Mouse (Mus musculus) adrenal gland, adult 2 months (tissue): ENCODE data around the gene Rnaset2b. TPM values are rescaled to one million over a fixed set of nuclear protein-coding genes. Genes with fewer than 3 reads are reported as not detected.
"Not testable (repeated sequence)": the region's sequence is repeated elsewhere in the genome, so short reads cannot be mapped to it uniquely, and the experiment has no call there.

Source experiments
- DNase-seq: peaks from one replicate; pipeline ENCODE4 v3.0.0; 2021
- polyA plus RNA-seq: library from polyadenylated mRNA; depleted of rRNA; stranded (reverse); fragments of >200 nt; gene quantifications from 2 replicates; pipeline ENCODE4 v1.2.3, GENCODE M21; 2012
- total RNA-seq, 2 experiments: library from RNA; stranded (reverse); gene quantifications; 2 replicates each; pipeline ENCODE4 v1.2.3; 2021

Gene Rnaset2b
- total and polyA plus RNA-seq, 3 experiments: 105 to 572 (median 458) TPM

DNA sequence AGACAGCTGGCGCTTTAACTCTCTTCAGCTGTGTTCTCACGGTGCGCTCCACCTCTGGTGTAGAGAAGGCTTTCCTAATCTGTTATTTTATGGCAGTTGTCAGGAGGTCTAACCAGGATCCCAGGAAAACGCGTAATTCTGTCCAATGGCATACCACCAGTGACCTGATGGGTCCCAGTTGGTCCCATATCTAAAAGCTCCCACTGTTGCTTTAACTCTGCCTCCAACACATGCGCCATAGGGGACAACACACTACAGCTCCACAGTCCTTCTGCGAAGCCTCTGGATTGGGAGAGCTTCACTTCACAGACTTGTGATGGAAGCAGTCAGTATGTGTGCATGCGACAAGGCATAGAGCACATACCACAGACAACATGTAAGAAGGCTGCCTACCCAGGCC lies 9.7 kb downstream of the Rnaset2b start:
- DNase-seq: peak; percentile 31

DNA sequence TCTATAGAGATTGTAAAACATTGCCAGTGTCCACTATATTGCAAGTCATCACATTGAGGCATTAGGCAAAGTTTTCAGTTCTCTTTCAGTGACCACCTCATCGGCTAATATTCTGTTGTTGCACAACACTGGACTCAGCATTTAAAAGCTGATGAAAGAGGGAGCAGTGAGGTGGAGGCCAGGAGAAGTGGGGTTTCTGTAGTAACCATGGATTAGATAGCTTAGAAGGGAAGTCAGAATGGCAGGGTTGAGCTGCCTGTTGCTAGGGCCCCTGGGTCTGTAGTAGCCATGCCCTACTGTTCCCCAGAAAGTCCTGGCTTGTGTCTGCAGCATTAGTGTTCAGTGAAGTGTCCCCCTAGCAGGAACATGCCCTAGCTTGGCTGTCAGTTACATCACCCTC lies 15.7 kb downstream of the Rnaset2b start:
- not testable (repeated sequence) for DNase-seq

DNA sequence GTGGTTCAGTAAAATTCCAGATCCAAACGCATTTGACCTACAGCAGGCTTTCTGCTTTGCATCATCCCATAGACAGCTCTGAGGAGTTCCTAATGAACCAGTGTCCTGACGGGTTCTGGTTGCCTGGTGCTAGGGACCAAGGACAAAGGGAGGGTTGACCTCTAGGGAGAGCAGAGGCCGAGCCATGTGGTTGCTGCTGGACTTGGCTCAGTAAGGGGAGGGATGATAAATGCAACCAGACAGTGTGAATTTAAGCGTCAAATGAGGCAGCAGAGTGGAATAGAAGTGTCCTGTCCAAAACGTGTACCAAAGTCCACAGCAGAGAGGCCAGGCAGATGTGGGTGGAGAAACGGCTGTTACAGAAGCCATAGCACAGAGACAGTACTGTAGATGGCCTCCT lies 25.1 kb downstream of the Rnaset2b start:
- DNase-seq: not testable (repeated sequence)

DNA sequence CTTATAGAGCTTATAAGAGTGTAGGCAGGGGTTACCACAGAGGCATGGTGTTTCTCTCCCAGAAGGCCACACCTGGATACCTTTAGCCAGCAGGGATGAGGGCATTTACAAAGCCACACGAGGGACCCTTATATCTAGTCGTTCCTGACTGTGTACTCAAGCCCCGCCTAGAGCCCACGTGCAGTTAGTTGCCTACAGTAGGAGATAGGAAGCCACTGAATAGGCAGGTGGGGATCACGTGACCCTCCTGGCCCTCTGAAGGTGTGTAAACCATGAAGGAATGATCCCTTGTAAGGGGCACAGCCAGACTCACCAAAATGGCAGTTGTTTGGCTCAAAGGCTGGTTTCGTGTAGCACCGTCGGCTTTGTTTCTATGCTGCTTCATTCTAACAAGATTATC lies 26.4 kb downstream of the Rnaset2b start:
- DNase-seq: not testable (repeated sequence)

DNA sequence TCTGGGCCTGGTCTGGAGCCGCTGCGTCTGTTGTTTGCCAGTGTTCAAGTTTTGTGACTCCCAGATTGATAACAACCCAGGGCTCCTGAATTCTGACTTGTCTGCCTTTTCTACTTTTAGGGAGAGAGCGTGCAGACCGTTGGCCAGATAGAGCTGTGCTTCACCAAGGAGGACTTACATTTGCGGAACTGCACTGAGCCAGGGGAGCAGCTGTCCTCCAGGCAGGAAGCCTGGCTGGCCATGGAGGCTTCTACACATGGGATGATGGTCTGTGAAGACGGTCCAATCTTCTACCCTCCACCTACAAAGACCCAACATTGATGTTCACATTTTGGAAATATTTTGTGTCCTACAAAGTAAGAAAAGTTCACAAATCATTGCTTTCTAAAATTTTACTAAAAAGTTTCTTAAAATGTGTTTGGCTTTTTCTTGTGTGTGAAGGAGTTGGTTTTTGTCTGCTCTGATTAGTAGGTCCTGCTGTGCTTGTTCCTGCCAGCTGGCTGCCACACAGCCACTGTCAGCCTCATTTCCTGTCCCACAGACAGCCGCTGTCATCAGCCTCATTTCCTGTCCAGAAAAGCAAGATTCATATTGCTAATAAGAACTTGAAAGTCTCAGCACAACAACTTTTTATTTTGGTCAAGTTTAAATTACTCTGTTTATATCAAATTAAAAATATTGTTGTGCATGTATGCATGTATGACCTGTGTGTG lies 27.5 kb downstream of the Rnaset2b start:
- DNase-seq: not testable (repeated sequence)

DNA sequence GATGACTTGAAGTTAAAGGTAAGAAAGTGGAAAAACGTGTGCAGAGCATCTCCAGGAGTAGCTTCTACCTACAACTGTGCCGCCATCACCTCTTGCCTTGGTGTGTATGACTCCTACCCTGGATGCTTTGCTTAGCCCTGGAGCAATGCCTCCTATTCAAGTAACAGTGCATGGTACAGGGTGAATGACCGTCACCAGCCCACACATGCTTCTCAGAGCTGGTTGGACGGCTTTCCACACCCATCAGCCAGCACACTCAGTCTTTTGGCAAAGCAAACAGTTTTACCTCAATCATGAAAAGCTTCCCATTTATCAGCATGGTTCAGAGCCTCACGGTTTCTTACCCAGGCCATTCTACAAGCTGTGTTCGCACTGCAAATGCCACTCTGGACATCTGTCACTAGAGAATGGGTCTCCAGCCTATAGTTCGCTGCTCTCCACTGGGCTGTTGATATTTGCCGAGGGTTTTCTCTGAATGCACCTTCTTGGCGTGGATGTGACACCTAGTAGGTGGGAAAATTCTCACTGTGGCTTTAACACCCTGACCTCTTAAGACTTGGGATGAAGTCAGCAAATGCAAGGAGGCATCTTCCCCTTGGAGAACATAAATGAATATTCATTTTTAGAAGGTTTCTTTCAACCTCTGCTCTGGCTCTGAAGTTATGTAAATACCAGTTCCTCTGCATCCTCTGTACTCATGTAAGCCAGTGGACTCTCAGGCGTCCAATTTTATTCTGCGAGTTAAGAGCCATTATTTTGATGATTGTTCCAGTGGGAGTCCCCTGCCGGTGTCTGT lies 31.6 kb downstream of the Rnaset2b start:
- not testable (repeated sequence) for DNase-seq

DNA sequence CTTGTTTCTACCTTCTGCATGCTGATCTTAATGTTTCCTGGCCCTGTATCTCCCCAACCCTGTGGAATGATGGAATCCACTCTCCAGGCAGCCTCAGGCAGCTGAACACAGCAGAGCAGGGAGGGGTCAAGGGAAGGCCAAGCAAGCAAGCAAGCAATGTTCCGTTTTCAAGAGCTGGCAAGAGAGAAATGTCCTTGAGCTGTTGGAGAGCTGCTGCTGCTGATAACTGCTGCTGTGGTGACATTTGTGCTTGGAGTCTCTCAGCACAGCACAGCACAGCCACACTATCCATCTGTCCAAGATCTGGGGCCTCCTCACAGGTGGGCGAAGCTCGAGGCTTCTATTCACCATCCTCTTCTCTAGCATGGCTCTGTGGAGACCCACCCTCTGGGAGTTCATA lies 33.0 kb downstream of the Rnaset2b start:
- not testable (repeated sequence) for DNase-seq

DNA sequence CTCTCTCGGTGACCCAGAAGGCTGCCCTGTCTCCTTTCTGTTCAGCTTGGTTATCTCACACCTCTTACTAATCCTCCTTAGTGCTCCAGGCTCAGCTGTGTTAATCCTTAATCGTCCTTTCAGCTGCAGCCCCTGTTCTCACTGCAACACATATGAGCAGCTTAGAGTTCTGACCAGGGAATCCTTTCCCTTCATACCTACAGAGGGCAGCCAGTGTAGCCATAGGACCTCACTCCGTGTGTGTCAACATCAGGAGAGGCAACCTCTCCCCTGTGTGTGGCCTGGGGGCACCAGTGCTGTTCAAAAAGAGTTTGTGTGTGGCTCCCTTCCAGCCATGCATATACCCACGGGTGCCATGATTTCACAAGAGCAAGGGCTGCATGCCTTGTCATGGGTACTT lies 35.2 kb downstream of the Rnaset2b start:
- DNase-seq: not testable (repeated sequence)

DNA sequence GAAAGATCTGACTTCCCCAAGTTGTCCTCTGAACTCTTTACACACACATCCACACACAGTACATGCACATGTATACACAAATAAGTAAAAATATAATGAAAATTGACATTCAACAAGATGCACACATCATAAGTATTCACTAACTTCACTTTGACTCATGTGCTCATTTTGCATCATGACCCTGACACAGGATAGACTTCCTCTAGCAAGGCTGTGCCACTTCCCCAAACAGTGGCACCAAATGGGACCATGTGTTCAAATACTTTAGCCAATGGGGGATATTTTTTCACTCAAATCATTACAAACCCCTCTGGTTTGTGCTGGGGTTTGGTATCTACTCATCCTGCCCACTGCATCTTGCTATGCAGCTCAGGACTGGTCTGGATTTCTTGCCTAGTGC lies 38.5 kb downstream of the Rnaset2b start:
- DNase-seq: not testable (repeated sequence)

DNA sequence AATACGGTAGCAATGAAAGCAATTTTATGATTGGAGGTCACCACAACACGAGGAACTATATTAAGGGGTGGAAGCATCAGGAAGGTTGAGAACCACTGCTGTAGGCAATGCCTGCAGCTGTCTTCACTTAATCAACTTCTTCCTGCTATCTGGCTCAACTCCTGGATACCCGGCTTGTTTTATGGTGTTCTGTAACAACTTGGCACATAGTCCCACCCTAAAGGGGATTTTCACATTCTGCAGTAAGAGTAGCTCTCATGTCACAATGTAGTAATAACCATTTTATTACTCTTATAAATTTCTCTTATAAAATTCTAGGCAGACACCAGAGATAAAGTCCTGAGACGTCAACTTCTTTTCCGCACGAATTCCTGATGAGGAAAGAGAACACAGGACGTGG lies 39.0 kb downstream of the Rnaset2b start:
- not testable (repeated sequence) for DNase-seq

DNA sequence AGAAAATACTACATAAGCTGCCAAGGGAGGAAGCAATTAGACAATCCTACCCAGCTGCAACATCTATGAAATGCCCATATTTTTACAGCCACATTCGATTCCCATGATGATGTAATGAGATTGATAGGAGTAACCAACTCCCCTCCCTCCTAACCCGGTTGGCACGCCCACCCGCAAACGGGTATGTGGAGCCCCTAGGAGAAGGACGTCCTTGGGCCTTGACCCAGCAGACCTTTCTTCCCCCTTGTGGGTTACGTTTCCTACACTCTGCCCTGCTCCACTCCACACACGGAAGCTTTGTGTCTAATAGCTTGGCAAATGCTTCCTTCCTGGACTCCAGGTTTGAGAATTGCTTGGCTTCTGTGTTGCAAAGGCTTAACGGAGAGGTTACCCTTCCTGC lies 39.5 kb downstream of the Rnaset2b start:
- DNase-seq: not testable (repeated sequence)

DNA sequence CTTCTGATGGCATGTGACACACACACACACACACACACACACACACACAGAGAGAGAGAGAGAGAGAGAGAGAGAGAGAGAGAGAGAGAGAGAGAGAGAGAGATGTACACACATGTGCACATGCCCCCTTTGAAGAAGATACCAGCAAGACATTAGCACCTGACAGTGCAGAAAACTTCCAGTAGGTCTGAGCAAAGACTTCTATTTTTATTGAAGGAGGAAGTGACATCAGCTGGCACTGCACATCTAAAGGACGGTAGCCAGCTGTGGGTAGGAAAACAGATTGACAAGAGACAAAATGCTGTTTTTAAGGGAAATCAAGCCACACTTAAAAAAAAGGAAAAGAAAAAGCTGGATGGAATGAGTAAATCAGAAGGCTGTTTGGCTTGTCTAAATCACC lies 43.8 kb downstream of the Rnaset2b start:
- not testable (repeated sequence) for DNase-seq

DNA sequence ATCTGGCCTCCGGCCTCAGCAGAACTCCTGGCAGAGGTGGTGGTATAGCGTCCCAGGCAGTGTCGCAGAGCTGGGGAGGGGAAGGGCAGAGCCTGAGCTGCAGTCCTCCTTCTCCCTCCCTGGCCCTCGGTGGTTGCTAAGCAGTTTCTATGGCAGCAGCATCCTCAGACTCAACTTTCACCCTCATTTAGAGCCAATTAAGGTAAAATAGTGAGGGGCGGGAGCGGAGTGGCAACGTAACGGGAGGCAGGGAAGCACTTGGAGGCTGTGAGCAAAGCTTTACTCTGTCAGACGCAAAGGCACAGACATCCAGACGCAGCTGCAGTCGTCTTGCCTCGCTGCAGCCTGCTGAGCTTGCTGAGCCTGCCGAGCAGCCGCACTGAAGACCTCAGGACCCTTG lies 54.8 kb downstream of the Rnaset2b start, which contains the start of gene Gm1604a:
Gm1604a (plus strand) TSS at position 312 of the 400 bp plus-strand sequence.
- DNase-seq: not testable (repeated sequence)

DNA sequence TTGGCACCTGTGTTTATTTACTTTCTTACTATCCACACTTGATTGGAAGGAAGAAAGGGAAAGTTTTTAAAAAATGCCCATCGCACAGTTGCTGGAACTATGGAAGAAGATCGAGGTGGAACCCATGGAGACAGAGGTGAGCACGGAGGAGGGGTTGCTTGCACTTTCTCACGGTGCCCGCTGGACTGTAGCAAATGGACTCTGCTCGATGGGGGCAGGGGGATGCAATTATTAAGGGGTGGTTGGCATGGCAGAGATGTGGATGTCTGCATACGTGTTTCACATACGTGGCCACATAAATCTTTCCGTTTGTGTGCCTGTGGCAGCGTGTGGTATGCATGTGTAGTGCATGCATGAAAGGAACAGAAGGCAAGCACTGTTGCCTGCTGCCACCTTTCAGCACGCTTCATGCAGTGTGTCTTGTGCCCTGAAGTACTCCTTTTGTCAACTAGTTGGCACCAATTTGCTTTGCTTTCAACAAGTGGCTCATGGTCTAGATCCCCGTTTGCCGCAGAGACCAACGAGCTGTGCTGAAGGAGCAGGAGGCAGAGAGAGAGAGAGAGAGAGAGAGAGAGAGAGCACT lies 55.4 kb downstream of the Rnaset2b start:
- not testable (repeated sequence) for DNase-seq

DNA sequence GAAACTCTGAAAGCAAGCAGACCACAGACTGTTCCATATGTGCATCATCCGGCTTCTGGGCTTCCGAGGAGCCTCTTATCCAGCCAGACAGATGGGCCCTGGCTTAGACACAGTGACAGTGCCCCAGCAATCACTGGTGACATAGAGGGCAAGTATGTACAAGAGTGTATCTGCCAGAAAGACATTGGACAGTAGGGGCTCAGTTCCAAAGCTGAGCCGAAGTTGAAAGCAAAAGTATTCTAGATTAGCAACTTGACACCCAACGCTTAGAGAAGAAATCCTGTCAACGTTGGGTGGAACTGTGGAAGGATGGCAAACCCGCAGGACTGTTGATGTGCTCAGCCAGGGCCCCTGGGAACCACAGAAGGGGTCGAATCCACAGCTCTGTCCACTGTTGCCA lies 59.8 kb downstream of the Rnaset2b start:
- DNase-seq: not testable (repeated sequence)

DNA sequence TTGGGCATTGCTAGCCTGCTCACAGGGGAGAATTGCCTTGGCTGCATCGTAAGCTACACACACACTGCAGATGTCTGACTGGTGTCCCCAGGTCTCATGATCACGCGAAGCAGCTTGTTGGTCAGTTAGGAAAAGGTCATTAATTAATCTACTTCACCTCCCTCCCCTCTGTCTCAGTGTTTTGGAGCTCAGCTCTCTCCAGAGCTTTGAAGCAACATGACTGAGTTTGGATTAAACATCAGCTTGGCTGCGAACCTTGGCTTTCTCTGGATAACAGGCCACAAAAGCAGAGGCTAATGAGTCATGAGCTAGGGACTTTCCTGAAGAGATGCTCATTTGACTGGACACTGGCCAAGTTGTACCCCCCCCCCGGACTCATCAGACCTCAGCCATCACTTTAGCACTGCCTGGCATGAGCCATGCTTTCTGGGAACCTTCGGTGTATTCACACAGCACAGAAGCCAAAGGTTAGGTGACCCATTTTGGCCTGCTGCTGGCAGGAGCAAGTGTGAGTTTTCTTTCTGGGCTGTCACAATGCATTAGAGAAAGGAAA lies 60.3 kb downstream of the Rnaset2b start:
- not testable (repeated sequence) for DNase-seq

DNA sequence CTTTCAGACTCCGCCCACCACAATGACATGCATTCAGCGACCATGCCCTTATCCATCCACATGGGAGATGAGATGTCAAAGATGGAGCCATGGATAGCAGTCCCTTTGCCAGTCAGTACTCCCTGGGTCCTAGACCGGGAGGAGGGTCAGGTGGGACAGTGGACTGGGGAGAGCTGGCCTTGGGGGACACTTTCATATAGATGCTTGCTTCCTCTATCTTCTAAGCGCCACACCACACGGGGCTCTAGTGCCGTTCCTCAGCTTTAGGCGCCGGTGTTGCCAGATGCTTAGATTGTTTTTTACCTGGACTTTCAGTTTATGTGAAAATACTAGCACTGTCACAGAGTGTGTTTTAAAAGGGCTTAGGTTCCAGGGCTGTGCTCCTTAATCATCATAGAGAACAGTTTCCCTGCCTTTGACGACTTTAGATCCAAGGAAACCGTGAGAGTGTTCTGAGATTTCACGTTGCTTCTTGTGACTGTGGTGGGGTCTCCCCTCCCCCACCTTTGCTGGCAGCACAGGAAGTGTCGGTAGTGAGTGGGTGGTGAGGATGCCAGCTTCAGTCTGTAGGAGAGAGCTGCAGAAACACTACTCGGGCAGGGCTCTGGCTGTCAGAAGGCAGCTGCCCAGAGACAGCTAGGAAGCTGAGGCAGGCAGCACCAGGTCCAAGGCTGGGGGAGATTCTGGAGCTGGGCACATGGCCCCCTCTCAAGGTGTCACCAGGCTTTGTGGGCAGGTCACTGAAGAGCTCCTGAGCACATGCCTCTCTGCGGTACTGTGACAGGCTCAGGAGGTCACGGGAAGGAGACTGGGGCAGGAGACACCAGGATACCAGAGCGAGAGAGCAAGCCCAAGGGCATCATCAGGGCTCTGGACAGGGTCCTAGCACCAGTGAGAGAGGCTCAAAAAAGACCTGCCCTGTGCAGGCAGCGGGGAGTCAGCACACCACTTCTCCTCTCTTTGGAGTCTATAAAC lies 63.0 kb downstream of the Rnaset2b start:
- not testable (repeated sequence) for DNase-seq
